Mouse (Mus musculus) olfactory bulb, adult 2 months (tissue): ENCODE measurements at regions not wholly inside any gene's neighbourhood (a gene's known extent, or its start where the extent isn't known, plus 50 kb on each side); places are given as distances from the start of the nearest gene placed in this dataset.

ENCODE experiments used
- H3K27ac ChIP-seq: fragments of 200-500 bp; 2 replicates; pipeline ENCODE4 v1.5.1; 2012; ENCODE audit warnings: low read depth, low read length; ENCODE audit not compliant: insufficient read depth
- H3K4me1 ChIP-seq: fragments of 200-500 bp; 2 replicates; pipeline ENCODE4 v1.6.1; 2012; ENCODE audit warnings: low read length; ENCODE audit not compliant: control insufficient read depth, insufficient read depth
- H3K4me3 ChIP-seq: fragments of 200-500 bp; 2 replicates; pipeline ENCODE4 v1.5.1; 2012; ENCODE audit warnings: mild to moderate bottlenecking, low read depth, low read length, moderate library complexity; ENCODE audit not compliant: insufficient read depth
- CTCF ChIP-seq: fragments of 200-500 bp; IDR thresholded peaks from 2 replicates; pipeline ENCODE4 v1.5.1; 2012; ENCODE audit warnings: low read depth, mild to moderate bottlenecking, low read length, moderate library complexity; ENCODE audit not compliant: insufficient read depth
- POLR2A ChIP-seq: fragments of 200-500 bp; IDR thresholded peaks from 2 replicates; pipeline ENCODE4 v1.6.1; 2012; ENCODE audit warnings: mild to moderate bottlenecking, low read depth, low read length, moderate library complexity; ENCODE audit not compliant: insufficient read depth
- WGBS: fragments of 180-500 bp; shearing (Covaris S2); methylation state at CpG from one replicate; pipeline ENCODE4 v1.1.7; 2018; 5-methylcytosine and 5-hydroxymethylcytosine counted together

- no peak overlapping the region for H3K27ac ChIP-seq
- TF ChIP-seq CTCF (no peak), POLR2A (no peak)
- H3K4me3 ChIP-seq, result no peak overlapping the region
- H3K4me1 ChIP-seq, result no peaks in the 10 kb centered on the region
- 67% methylated on average over 5 of the region's 5 CpGs for WGBS
These were observed 328.5 kb downstream of the Nuak1 start for GRCm38 (mm10) chr10:84111909-84112308.

- 87% methylated on average over 8 of the region's 8 CpGs for WGBS
- no peaks in the 10 kb centered on the region for H3K4me1 ChIP-seq
- no peak overlapping the region for H3K27ac ChIP-seq
- no peak overlapping the region for H3K4me3 ChIP-seq
- no peak for TF ChIP-seq POLR2A
These were observed 320.3 kb downstream of the Nuak1 start for GRCm38 (mm10) chr10:84119952-84120550.

GRCm38 (mm10) chr10:84137019-84137658 lies 303.3 kb downstream of the Nuak1 start:
- Histone ChIP-seq H3K27ac (no peak overlapping the region), H3K4me1 (no peaks in the 10 kb centered on the region), H3K4me3 (no peak overlapping the region)
- TF ChIP-seq POLR2A, result no peak
- 89% methylated on average over 4 of the region's 4 CpGs for WGBS

GRCm38 (mm10) chr10:84142741-84143454 lies 297.5 kb downstream of the Nuak1 start:
- Histone ChIP-seq H3K4me1 (no peaks in the 10 kb centered on the region), H3K4me3 (no peak overlapping the region), H3K27ac (no peak overlapping the region)
- WGBS, result 84% methylated on average over 8 of the region's 8 CpGs
- TF ChIP-seq CTCF (no peak), POLR2A (no peak)

- Histone ChIP-seq H3K27ac (no peak overlapping the region), H3K4me1 (no peaks in the 10 kb centered on the region), H3K4me3 (no peak overlapping the region)
- 74% methylated on average over 5 of the region's 5 CpGs for WGBS
- TF ChIP-seq CTCF, result no peak
- no peak for TF ChIP-seq POLR2A
These were observed 296.6 kb downstream of the Nuak1 start for GRCm38 (mm10) chr10:84143674-84144343.

- Histone ChIP-seq H3K4me3 (no peak overlapping the region), H3K27ac (no peak overlapping the region), H3K4me1 (no peaks in the 10 kb centered on the region)
- no peak for TF ChIP-seq CTCF
- TF ChIP-seq POLR2A, result no peak
These were observed 296.1 kb downstream of the Nuak1 start for GRCm38 (mm10) chr10:84144344-84144687.

GRCm38 (mm10) chr10:84147305-84147984 lies 293.0 kb downstream of the Nuak1 start:
- no peak overlapping the region for H3K4me3 ChIP-seq
- TF ChIP-seq CTCF (no peak), POLR2A (no peak)
- H3K27ac ChIP-seq, result no peak overlapping the region
- H3K4me1 ChIP-seq, result no peaks in the 10 kb centered on the region
- 88% methylated on average over 2 of the region's 2 CpGs for WGBS

GRCm38 (mm10) chr10:84163752-84164151 lies 276.6 kb downstream of the Nuak1 start:
- Histone ChIP-seq H3K4me1 (peaks cover 9% of the 10 kb centered on the region), H3K4me3 (no peak overlapping the region), H3K27ac (no peak overlapping the region)
- TF ChIP-seq CTCF, result no peak
- no peak for TF ChIP-seq POLR2A
- WGBS, result 87% methylated on average over 4 of the region's 4 CpGs

- Histone ChIP-seq H3K27ac (no peak overlapping the region), H3K4me3 (no peak overlapping the region), H3K4me1 (peaks cover 9% of the 10 kb centered on the region)
- TF ChIP-seq POLR2A (no peak), CTCF (no peak)
- 64% methylated on average over 10 of the region's 10 CpGs for WGBS
These were observed 274.4 kb downstream of the Nuak1 start for GRCm38 (mm10) chr10:84165832-84166567.
